Mouse (Mus musculus) B cell, adult 2 months (primary cell): ENCODE data around the gene Gm16181.
"Not testable (repeated sequence)": the region's sequence is repeated elsewhere in the genome, so short reads cannot be mapped to it uniquely, and the experiment has no call there.

Experiments
- DNase-seq, 2 experiments: peaks; one replicate each; pipeline ENCODE4 v3.0.0; 2022

Gene Gm16181

GRCm38 (mm10) chr17:35233114-35233980 lies 12.7 kb downstream of the Gm16181 start, which contains the start of gene Atp6v1g2:
Atp6v1g2 (plus strand) TSS chr17:35233660.
- no peak for DNase-seq

- not testable (repeated sequence) for DNase-seq
These were observed 13.5 kb downstream of the Gm16181 start for GRCm38 (mm10) chr17:35234090-35234489.

- peak in 1 of 2 experiments; percentile 40 for DNase-seq
These were observed 14.3 kb downstream of the Gm16181 start for GRCm38 (mm10) chr17:35234903-35235302.

GRCm38 (mm10) chr17:35235614-35236389 lies 15.2 kb downstream of the Gm16181 start, which contains the start of gene Nfkbil1:
Nfkbil1 (minus strand) TSS chr17:35235792.
- DNase-seq: peak; percentile 85 to 87

- DNase-seq: peak; percentile 99 to 100
These were observed 15.7 kb downstream of the Gm16181 start for GRCm38 (mm10) chr17:35236390-35236746.

GRCm38 (mm10) chr17:35236996-35237395 lies 16.4 kb downstream of the Gm16181 start:
- DNase-seq: no peak

- DNase-seq: no peak
These were observed 16.9 kb downstream of the Gm16181 start for GRCm38 (mm10) chr17:35237504-35237903.

GRCm38 (mm10) chr17:35239700-35240099 lies 19.1 kb downstream of the Gm16181 start:
- DNase-seq: no peak

- no peak for DNase-seq
These were observed 20.0 kb downstream of the Gm16181 start for GRCm38 (mm10) chr17:35240384-35241304.

GRCm38 (mm10) chr17:35241305-35242014 lies 20.8 kb downstream of the Gm16181 start, which contains the start of gene Ddx39b:
Ddx39b (plus strand) TSS chr17:35241746.
- DNase-seq: peak; percentile 95 to 96

- peak; percentile 75 to 78 for DNase-seq
These were observed 21.6 kb downstream of the Gm16181 start for GRCm38 (mm10) chr17:35242015-35242941.

- peak in 1 of 2 experiments; percentile 39 for DNase-seq
These were observed 22.5 kb downstream of the Gm16181 start for GRCm38 (mm10) chr17:35243086-35243485.

GRCm38 (mm10) chr17:35244999-35245398 lies 24.4 kb downstream of the Gm16181 start:
- DNase-seq: no peak

- DNase-seq: peak; percentile 54 to 58
These were observed 25.3 kb downstream of the Gm16181 start for GRCm38 (mm10) chr17:35245731-35246623.

GRCm38 (mm10) chr17:35247144-35247543 lies 26.5 kb downstream of the Gm16181 start:
- DNase-seq: no peak

- no peak for DNase-seq
These were observed 28.4 kb downstream of the Gm16181 start for GRCm38 (mm10) chr17:35248986-35249385.

- no peak for DNase-seq
These were observed 29.0 kb downstream of the Gm16181 start for GRCm38 (mm10) chr17:35249451-35250197.

- DNase-seq: no peak
These were observed 29.9 kb downstream of the Gm16181 start for GRCm38 (mm10) chr17:35250348-35251120.
